Mouse (Mus musculus): Measurements from ENCODE around the gene Actr10. TPM values are rescaled to one million over a fixed set of nuclear protein-coding genes. Genes with fewer than 3 reads are reported as not detected.

Actr10 gene
- polyA plus RNA-seq, 1 experiment, result 230 TPM

GRCm38 (mm10) chr12:70908076-70908475 lies 29.6 kb upstream of the Actr10 start:
- TF ChIP-seq POLR2A (IDR thresholded peaks at IDR 0.05; ENCODE audit: low read depth, low read length) (no peak), CTCF (IDR thresholded peaks at IDR 0.05; ENCODE audit: borderline replicate concordance, insufficient read depth, low read length) (no peak)
- Histone ChIP-seq H3K4me3 (ENCODE audit: insufficient read depth, low read length) (no peak overlapping the region), H3K27ac (ENCODE audit: insufficient read depth, low read length) (no peak overlapping the region), H3K4me1 (ENCODE audit: control insufficient read depth, insufficient read depth, low read length) (peaks cover 9% of the 10 kb centered on the region)

DNA sequence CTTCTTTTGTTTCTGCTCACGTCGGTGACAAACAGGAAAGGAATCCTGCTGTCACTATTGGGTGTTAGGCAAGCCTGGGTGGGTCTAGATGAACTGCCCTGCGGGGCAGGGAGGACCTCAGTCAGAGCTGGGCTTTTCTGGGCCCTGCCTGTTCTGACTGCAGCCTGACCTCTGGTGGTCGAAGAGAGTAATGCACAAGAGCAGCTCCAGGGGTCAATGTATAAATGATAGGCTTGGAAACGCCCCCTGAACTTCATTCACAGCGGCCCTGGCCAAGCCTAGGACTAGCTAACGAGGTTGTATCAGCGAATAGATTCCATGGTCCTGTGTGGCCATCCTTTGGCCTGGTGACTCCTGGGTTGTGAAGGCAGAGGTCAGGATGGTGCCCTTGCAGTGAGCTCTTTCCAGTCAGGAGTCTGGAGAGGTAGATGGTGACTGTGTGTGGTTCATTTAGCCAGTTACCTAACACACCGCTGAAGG lies 27.4 kb upstream of the Actr10 start:
- TF ChIP-seq POLR2A (IDR thresholded peaks at IDR 0.05; ENCODE audit: low read depth, low read length) (no peak), CTCF (IDR thresholded peaks at IDR 0.05; ENCODE audit: borderline replicate concordance, insufficient read depth, low read length) (peak; percentile 82)
- no peak overlapping the region for H3K4me3 ChIP-seq (ENCODE audit: insufficient read depth, low read length)
- H3K27ac ChIP-seq (ENCODE audit: insufficient read depth, low read length), result peak overlapping the region; percentile 51
- H3K4me1 ChIP-seq (ENCODE audit: control insufficient read depth, insufficient read depth, low read length), result peaks cover 9% of the 10 kb centered on the region

DNA sequence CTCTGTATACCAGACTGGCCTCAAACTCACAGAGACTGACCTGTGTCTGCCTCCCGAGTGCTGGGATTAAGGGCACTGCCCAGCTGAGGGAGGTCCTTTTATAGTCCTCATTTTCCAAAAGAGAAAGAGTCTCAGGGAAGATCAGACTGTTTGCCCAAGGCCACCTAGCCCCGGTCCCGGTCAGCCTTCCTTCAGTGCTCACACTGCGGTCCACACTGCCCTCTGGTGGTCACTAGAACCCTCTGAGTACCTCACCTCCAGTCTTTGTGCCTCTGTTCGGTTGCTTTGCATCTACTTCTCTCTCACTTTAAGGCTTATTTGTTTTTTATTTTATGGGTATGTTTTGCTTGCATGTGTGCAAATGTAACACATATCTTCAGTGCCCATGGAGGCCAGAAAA lies 26.6 kb upstream of the Actr10 start:
- no peak for TF ChIP-seq POLR2A (IDR thresholded peaks at IDR 0.05; ENCODE audit: low read depth, low read length)
- peak; percentile 98 for TF ChIP-seq CTCF (IDR thresholded peaks at IDR 0.05; ENCODE audit: borderline replicate concordance, insufficient read depth, low read length)
- H3K4me1 ChIP-seq (ENCODE audit: control insufficient read depth, insufficient read depth, low read length), result peaks cover 9% of the 10 kb centered on the region
- peak overlapping the region; percentile 6; the same call in 1 of the 2 replicates for H3K27ac ChIP-seq (ENCODE audit: insufficient read depth, low read length)
- no peak overlapping the region for H3K4me3 ChIP-seq (ENCODE audit: insufficient read depth, low read length)

DNA sequence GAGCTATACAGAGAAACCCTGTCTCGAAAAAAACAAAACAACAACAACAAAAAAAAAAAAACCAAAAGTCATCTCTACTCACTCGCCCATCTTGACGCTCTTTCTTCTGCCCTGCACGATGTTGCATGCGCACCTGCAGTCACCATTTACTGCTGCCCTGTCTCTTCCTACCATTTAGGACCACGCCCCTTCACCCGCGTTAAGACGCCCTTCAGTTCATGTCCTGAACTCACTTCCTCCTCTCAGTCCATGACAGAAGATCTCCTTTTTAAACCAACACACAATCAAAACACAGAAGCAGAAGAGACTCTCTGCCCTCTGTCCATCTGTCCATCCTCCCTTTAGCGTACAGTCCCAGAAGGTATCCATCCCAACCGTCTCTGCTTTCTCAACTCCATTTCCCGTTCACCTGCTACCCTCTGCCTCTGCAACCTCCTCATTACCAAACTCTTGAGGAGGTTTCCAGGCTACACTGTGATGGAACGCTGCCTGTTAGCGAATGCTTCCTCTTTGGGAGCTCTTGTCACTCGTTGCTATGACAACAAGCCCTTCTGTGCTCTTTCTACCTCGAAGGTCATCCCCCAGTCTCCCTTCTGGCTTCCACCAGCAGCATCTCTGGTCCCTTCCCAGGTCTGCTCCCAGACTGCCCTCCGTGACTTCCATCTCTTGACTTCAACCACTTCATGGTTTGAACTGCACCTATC lies 25.8 kb upstream of the Actr10 start:
- H3K27ac ChIP-seq (ENCODE audit: insufficient read depth, low read length), result no peak overlapping the region
- no peak overlapping the region for H3K4me3 ChIP-seq (ENCODE audit: insufficient read depth, low read length)

DNA sequence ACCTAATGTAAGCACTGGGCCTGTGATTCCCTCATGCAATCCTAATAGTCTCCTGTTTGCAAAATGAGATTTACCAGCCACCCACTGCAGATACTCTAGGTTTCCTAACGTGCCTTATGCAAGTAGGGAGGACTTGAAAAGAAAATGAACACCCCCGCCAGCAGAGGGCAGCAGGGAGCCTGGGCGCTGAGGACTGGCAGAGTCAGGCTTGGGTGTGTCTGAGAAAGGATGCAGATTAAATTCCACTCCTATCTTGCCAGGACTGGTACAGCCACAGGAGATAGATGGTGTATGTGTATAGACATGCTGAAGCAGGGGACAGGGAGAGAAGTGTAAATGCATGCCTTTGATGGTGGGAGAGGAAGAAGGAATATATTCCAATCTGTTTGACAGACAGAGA lies 24.2 kb upstream of the Actr10 start:
- no peak overlapping the region for H3K4me3 ChIP-seq (ENCODE audit: insufficient read depth, low read length)
- H3K27ac ChIP-seq (ENCODE audit: insufficient read depth, low read length), result no peak overlapping the region
- H3K4me1 ChIP-seq (ENCODE audit: control insufficient read depth, insufficient read depth, low read length), result peaks cover 6% of the 10 kb centered on the region
- TF ChIP-seq CTCF (IDR thresholded peaks at IDR 0.05; ENCODE audit: borderline replicate concordance, insufficient read depth, low read length), result peak; percentile 66; the same call in 1 of the 2 replicates
- TF ChIP-seq POLR2A (IDR thresholded peaks at IDR 0.05; ENCODE audit: low read depth, low read length), result no peak

More for the DNA sequence above, 25.8 kb upstream of the Actr10 start:
- no peak for TF ChIP-seq CTCF (IDR thresholded peaks at IDR 0.05; ENCODE audit: borderline replicate concordance, insufficient read depth, low read length)
- no peak for TF ChIP-seq POLR2A (IDR thresholded peaks at IDR 0.05; ENCODE audit: low read depth, low read length)
- peaks cover 8% of the 10 kb centered on the region for H3K4me1 ChIP-seq (ENCODE audit: control insufficient read depth, insufficient read depth, low read length)

- H3K27ac ChIP-seq (ENCODE audit: insufficient read depth, low read length), result no peak overlapping the region
- TF ChIP-seq CTCF (IDR thresholded peaks at IDR 0.05; ENCODE audit: borderline replicate concordance, insufficient read depth, low read length), result no peak
- peaks cover 6% of the 10 kb centered on the region for H3K4me1 ChIP-seq (ENCODE audit: control insufficient read depth, insufficient read depth, low read length)
- no peak overlapping the region for H3K4me3 ChIP-seq (ENCODE audit: insufficient read depth, low read length)
Measured at GRCm38 (mm10) chr12:70914387-70914786, 23.3 kb upstream of the Actr10 start.

DNA sequence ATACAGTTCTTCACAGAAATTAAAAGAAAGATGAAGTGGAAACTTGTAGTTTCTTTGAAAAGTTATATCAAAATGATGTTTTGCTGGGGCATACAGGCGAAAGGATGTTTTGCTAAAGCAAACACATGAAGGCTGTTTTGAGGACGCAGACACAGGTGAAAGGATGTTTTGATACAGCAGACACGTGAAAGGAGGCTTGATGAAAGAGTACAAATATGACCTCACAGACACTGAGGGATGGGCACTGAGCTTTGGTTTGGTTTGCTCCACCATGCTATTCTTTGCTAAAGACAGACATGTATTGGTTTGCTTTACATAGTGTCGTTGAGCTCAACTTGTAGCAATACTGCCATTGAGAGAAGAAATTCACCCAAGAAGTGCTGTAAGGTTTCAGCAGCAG lies 7.9 kb upstream of the Actr10 start:
- Histone ChIP-seq H3K4me1 (ENCODE audit: control insufficient read depth, insufficient read depth, low read length) (no peaks in the 10 kb centered on the region), H3K27ac (ENCODE audit: insufficient read depth, low read length) (no peak overlapping the region), H3K4me3 (ENCODE audit: insufficient read depth, low read length) (no peak overlapping the region)
- TF ChIP-seq CTCF (IDR thresholded peaks at IDR 0.05; ENCODE audit: borderline replicate concordance, insufficient read depth, low read length) (no peak), POLR2A (IDR thresholded peaks at IDR 0.05; ENCODE audit: low read depth, low read length) (no peak)

GRCm38 (mm10) chr12:70937150-70937549 lies 507 bp upstream of the Actr10 start:
- Histone ChIP-seq H3K27ac (ENCODE audit: insufficient read depth, low read length) (peak overlapping the region; percentile 98), H3K4me1 (ENCODE audit: control insufficient read depth, insufficient read depth, low read length) (no peaks in the 10 kb centered on the region), H3K4me3 (ENCODE audit: insufficient read depth, low read length) (peak overlapping the region; percentile 61)
- TF ChIP-seq POLR2A (IDR thresholded peaks at IDR 0.05; ENCODE audit: low read depth, low read length) (no peak), CTCF (IDR thresholded peaks at IDR 0.05; ENCODE audit: borderline replicate concordance, insufficient read depth, low read length) (no peak)

- Histone ChIP-seq H3K4me1 (ENCODE audit: control insufficient read depth, insufficient read depth, low read length) (no peaks in the 10 kb centered on the region), H3K27ac (ENCODE audit: insufficient read depth, low read length) (no peak overlapping the region), H3K4me3 (ENCODE audit: insufficient read depth, low read length) (no peak overlapping the region)
- TF ChIP-seq POLR2A (IDR thresholded peaks at IDR 0.05; ENCODE audit: low read depth, low read length) (no peak), CTCF (IDR thresholded peaks at IDR 0.05; ENCODE audit: borderline replicate concordance, insufficient read depth, low read length) (no peak)
Measured at GRCm38 (mm10) chr12:70940806-70941205, 3.1 kb downstream of the Actr10 start.

DNA sequence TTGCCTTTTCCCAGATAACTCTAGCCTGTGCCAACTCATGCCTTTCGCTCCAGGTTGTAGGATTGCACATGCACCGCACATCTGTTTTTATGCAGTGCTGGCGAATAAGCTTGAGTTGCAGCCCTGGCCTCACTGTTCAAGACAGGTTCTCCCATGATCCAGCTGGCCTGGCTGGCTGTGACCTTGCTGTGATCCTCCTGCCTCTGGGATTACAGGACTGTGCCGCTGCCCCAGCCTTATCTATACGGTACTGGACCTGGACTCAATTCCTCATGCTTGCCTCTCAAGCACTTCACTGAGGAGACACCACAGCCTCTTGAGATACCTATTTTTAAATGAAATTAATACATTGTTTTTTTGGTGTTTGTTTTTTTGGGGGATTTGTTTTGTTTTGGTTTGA lies 6.5 kb downstream of the Actr10 start:
- Histone ChIP-seq H3K27ac (ENCODE audit: insufficient read depth, low read length) (no peak overlapping the region), H3K4me3 (ENCODE audit: insufficient read depth, low read length) (no peak overlapping the region), H3K4me1 (ENCODE audit: control insufficient read depth, insufficient read depth, low read length) (no peaks in the 10 kb centered on the region)
- TF ChIP-seq POLR2A (IDR thresholded peaks at IDR 0.05; ENCODE audit: low read depth, low read length) (no peak), CTCF (IDR thresholded peaks at IDR 0.05; ENCODE audit: borderline replicate concordance, insufficient read depth, low read length) (no peak)

Data from embryonic fibroblast, embryonic 13.5 days (primary cell).